Mouse (Mus musculus): Measurements from ENCODE around the gene Fzd9. TPM values are rescaled to one million over a fixed set of nuclear protein-coding genes. Genes with fewer than 3 reads are reported as not detected.
A peak's percentile ranks its signal among the peaks of the same experiment; 100 is the strongest.

The Fzd9 gene
- polyA plus RNA-seq (2014; fragmentation: Nextera tagmentation; extraction: Ambion mirVana) = 10.0 and 12.0 TPM in 2 replicates

- peak; percentile 73 for ATAC-seq (ENCODE audit: low read depth)
- peaks cover 4% of the 10 kb centered on the region for H3K36me3 ChIP-seq (ENCODE audit: control insufficient read depth, insufficient read depth, low read length)
- H3K4me3 ChIP-seq (ENCODE audit: low read depth, low read length) = peak within 1 kb of the TSS; percentile 56
- peak within 1 kb of the TSS; percentile 90 for H3K4me2 ChIP-seq (ENCODE audit: low read depth, low read length)
- peak within 1 kb of the TSS; percentile 58 for H3K9ac ChIP-seq (replicated peaks; ENCODE audit: low read depth, low read length)
- under 1% methylated on average over 51 of the region's 51 CpGs for WGBS
- peaks cover 8% of the 10 kb centered on the region; the same call in 1 of the 2 replicates for H3K4me1 ChIP-seq (ENCODE audit: control insufficient read depth, insufficient read depth, low read length)
- no peaks in the 10 kb centered on the region for H3K9me3 ChIP-seq (ENCODE audit: control insufficient read depth, low read length)
- H3K27ac ChIP-seq (ENCODE audit: low read depth, low read length) = peak within 1 kb of the TSS; percentile 48; the same call in 1 of the 2 replicates
- 0 out of 2 replicates have a peak, but pooled peaks cover 5% of the 10 kb centered on the region for H3K27me3 ChIP-seq (ENCODE audit: control insufficient read depth, insufficient read depth, low read length)
These were observed at the start of gene Fzd9 for GRCm38 (mm10) chr5:135251079-135251454. Gene Fzd9, minus strand, starts transcription at chr5:135251230.

DNA sequence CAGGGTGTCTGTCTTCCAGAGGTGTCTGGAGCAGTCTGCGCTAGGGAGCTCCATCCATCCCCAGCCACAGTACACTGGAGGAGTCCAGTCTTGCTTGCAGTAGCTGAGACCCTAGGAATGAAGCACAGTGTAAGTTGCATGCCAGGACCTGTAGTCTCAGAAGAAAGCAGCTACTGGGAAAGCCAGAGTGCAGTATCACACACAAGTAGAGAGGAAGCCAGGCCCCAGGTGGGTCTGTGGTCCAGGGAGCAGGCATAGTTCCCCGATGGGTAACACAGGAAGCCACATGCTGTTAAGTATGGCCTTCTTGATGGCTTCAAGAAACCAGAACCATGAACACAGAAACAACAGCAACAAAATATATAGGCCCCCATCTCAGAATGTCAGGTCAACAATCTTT, 41.0 kb upstream of the Fzd9 start:
- Histone ChIP-seq H3K9ac (replicated peaks; ENCODE audit: low read depth, low read length) (no peak overlapping the region), H3K4me3 (ENCODE audit: low read depth, low read length) (no peak overlapping the region), H3K27me3 (ENCODE audit: control insufficient read depth, insufficient read depth, low read length) (no peaks in the 10 kb centered on the region), H3K27ac (ENCODE audit: low read depth, low read length) (no peak overlapping the region), H3K4me1 (ENCODE audit: control insufficient read depth, insufficient read depth, low read length) (no peaks in the 10 kb centered on the region), H3K9me3 (ENCODE audit: control insufficient read depth, low read length) (no peaks in the 10 kb centered on the region), H3K4me2 (ENCODE audit: low read depth, low read length) (no peak overlapping the region), H3K36me3 (ENCODE audit: control insufficient read depth, insufficient read depth, low read length) (no peaks in the 10 kb centered on the region)
- no peak for ATAC-seq (ENCODE audit: low read depth)
- 92% methylated on average over 2 of the region's 2 CpGs for WGBS

DNA sequence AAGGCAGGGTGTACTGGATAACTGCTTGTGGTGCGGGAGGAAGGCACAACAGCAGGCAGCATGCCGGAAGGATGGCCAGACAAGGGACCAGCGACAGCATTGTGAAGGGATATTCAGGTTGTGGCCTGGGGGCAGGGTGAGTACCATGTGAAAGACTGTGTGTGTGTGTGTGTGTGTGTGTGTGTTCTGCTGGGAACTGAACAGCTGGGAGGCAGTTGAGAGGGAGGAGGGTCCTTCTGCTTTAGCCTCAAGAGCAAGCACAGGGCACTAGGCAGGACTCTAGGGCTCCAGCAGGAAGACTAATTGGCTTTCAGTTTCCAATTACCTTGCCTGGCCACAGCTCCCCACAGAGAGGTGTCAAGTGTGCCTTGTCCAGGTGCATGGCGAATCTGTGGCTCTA, 40.2 kb upstream of the Fzd9 start:
- Histone ChIP-seq H3K27ac (ENCODE audit: low read depth, low read length) (no peak overlapping the region), H3K9me3 (ENCODE audit: control insufficient read depth, low read length) (no peaks in the 10 kb centered on the region), H3K27me3 (ENCODE audit: control insufficient read depth, insufficient read depth, low read length) (no peaks in the 10 kb centered on the region), H3K4me3 (ENCODE audit: low read depth, low read length) (no peak overlapping the region), H3K36me3 (ENCODE audit: control insufficient read depth, insufficient read depth, low read length) (no peaks in the 10 kb centered on the region), H3K9ac (replicated peaks; ENCODE audit: low read depth, low read length) (no peak overlapping the region), H3K4me2 (ENCODE audit: low read depth, low read length) (no peak overlapping the region), H3K4me1 (ENCODE audit: control insufficient read depth, insufficient read depth, low read length) (no peaks in the 10 kb centered on the region)
- WGBS = 47% methylated on average over 4 of the region's 4 CpGs
- ATAC-seq (ENCODE audit: low read depth) = no peak

DNA sequence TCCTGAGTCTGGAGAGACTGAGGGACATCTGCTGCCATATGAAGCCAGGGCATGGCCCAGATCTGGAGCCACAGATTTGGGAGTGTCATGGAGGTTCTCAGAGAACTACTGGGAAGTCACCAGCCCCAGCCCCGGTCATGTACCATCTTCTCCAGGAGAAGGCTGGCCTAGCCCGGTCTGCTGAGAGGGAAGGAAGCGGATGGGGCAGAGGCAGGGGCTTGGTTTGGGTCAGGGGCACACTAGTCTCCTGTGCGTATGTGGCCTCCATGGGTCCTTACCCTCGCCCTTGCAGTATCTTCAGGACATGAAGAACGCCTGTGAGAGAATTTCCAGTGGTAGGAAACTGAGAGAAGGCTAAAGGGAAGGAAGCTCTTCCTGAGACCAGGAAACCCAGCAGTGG, 39.7 kb upstream of the Fzd9 start:
- ATAC-seq (ENCODE audit: low read depth) = no peak
- Histone ChIP-seq H3K9me3 (ENCODE audit: control insufficient read depth, low read length) (no peaks in the 10 kb centered on the region), H3K9ac (replicated peaks; ENCODE audit: low read depth, low read length) (no peak overlapping the region), H3K27ac (ENCODE audit: low read depth, low read length) (no peak overlapping the region), H3K36me3 (ENCODE audit: control insufficient read depth, insufficient read depth, low read length) (no peaks in the 10 kb centered on the region), H3K4me1 (ENCODE audit: control insufficient read depth, insufficient read depth, low read length) (no peaks in the 10 kb centered on the region), H3K4me3 (ENCODE audit: low read depth, low read length) (no peak overlapping the region), H3K27me3 (ENCODE audit: control insufficient read depth, insufficient read depth, low read length) (no peaks in the 10 kb centered on the region), H3K4me2 (ENCODE audit: low read depth, low read length) (no peak overlapping the region)
- 85% methylated on average over 6 of the region's 6 CpGs for WGBS

DNA sequence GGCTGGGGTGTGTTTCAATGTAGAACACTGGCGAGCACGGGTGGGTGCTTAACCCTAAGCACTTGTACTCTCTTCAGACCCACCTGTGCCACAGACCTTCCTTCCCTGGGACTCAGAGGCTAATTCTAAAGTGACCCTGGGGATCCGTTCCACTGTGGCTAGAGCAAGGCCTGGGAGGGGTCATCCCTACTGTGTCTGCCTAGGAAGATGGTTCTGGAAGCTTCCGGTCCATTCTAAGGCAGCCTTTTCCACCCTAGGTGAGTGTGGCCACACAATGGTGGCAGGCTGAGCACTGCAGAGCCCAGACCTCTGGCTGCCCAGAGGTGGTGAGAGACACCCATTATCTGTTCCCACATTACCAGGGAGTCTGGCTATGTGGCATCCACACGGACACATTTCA, 35.9 kb upstream of the Fzd9 start:
- H3K9ac ChIP-seq (replicated peaks; ENCODE audit: low read depth, low read length) = no peak overlapping the region
- no peak overlapping the region for H3K4me3 ChIP-seq (ENCODE audit: low read depth, low read length)
- no peak overlapping the region for H3K27ac ChIP-seq (ENCODE audit: low read depth, low read length)
- no peaks in the 10 kb centered on the region for H3K9me3 ChIP-seq (ENCODE audit: control insufficient read depth, low read length)
- WGBS = 78% methylated on average over 5 of the region's 5 CpGs
- no peak overlapping the region for H3K4me2 ChIP-seq (ENCODE audit: low read depth, low read length)
- H3K4me1 ChIP-seq (ENCODE audit: control insufficient read depth, insufficient read depth, low read length) = no peaks in the 10 kb centered on the region
- no peaks in the 10 kb centered on the region for H3K36me3 ChIP-seq (ENCODE audit: control insufficient read depth, insufficient read depth, low read length)
- no peaks in the 10 kb centered on the region for H3K27me3 ChIP-seq (ENCODE audit: control insufficient read depth, insufficient read depth, low read length)
- ATAC-seq (ENCODE audit: low read depth) = no peak

- Histone ChIP-seq H3K27ac (ENCODE audit: low read depth, low read length) (no peak overlapping the region), H3K36me3 (ENCODE audit: control insufficient read depth, insufficient read depth, low read length) (no peaks in the 10 kb centered on the region), H3K27me3 (ENCODE audit: control insufficient read depth, insufficient read depth, low read length) (no peaks in the 10 kb centered on the region), H3K4me3 (ENCODE audit: low read depth, low read length) (no peak overlapping the region), H3K9ac (replicated peaks; ENCODE audit: low read depth, low read length) (no peak overlapping the region), H3K9me3 (ENCODE audit: control insufficient read depth, low read length) (no peaks in the 10 kb centered on the region), H3K4me1 (ENCODE audit: control insufficient read depth, insufficient read depth, low read length) (no peaks in the 10 kb centered on the region), H3K4me2 (ENCODE audit: low read depth, low read length) (no peak overlapping the region)
- WGBS = 0% methylated on average over 6 of the region's 6 CpGs
- ATAC-seq (ENCODE audit: low read depth) = peak; percentile 63; the same call in 1 of the 2 replicates
These were observed 35.2 kb upstream of the Fzd9 start for GRCm38 (mm10) chr5:135286185-135286584.

DNA sequence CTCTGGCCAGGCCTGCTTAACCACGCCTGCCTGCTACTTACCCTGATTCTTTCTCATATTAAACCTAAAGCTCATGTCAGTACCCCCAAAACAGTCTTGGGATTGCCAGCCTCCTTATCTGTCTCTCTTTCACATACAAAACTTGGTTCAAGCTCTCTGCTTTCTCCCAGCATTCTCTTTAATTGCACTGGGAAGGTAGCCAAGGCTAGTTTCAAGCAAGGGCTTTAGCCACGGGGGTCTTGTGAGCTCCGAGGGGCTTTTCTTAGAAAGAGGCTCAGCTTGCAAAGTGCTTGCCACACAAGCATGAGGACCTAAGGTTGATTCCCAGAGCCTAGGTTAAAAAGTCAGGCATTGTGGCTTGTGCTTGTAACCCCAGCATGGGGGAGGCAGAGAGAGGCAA, 34.2 kb upstream of the Fzd9 start:
- 52% methylated on average over 3 of the region's 3 CpGs for WGBS
- Histone ChIP-seq H3K36me3 (ENCODE audit: control insufficient read depth, insufficient read depth, low read length) (no peaks in the 10 kb centered on the region), H3K27me3 (ENCODE audit: control insufficient read depth, insufficient read depth, low read length) (no peaks in the 10 kb centered on the region), H3K27ac (ENCODE audit: low read depth, low read length) (no peak overlapping the region), H3K9ac (replicated peaks; ENCODE audit: low read depth, low read length) (no peak overlapping the region), H3K4me3 (ENCODE audit: low read depth, low read length) (no peak overlapping the region), H3K4me1 (ENCODE audit: control insufficient read depth, insufficient read depth, low read length) (no peaks in the 10 kb centered on the region), H3K4me2 (ENCODE audit: low read depth, low read length) (no peak overlapping the region), H3K9me3 (ENCODE audit: control insufficient read depth, low read length) (no peaks in the 10 kb centered on the region)
- no peak for ATAC-seq (ENCODE audit: low read depth)

DNA sequence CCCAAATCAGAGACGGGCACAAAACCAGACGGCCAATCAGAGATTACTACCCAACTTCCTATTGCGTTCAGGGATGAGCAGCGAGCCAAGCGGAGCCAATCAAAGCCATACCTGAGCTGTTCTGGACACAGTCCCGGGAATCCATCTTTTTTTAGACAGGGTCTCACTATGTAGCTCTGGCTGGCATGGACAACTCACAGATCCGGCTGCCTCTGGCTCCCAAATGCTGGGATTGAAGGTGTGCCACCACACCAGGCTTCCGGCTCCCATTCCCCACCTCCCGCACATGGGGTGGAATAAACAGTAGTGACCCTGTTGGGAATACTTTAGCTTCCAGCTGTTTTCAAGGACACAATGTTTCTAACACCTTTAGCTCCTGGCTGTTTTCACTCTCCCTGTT, 29.2 kb upstream of the Fzd9 start:
- H3K27me3 ChIP-seq (ENCODE audit: control insufficient read depth, insufficient read depth, low read length) = no peaks in the 10 kb centered on the region; the same call in 1 of the 2 replicates
- no peak overlapping the region for H3K9ac ChIP-seq (replicated peaks; ENCODE audit: low read depth, low read length)
- H3K4me3 ChIP-seq (ENCODE audit: low read depth, low read length) = no peak overlapping the region
- no peak overlapping the region for H3K4me2 ChIP-seq (ENCODE audit: low read depth, low read length)
- ATAC-seq (ENCODE audit: low read depth) = no peak
- H3K27ac ChIP-seq (ENCODE audit: low read depth, low read length) = no peak overlapping the region
- 82% methylated on average over 9 of the region's 9 CpGs for WGBS
- H3K9me3 ChIP-seq (ENCODE audit: control insufficient read depth, low read length) = no peaks in the 10 kb centered on the region
- no peaks in the 10 kb centered on the region for H3K36me3 ChIP-seq (ENCODE audit: control insufficient read depth, insufficient read depth, low read length)
- no peaks in the 10 kb centered on the region for H3K4me1 ChIP-seq (ENCODE audit: control insufficient read depth, insufficient read depth, low read length)

DNA sequence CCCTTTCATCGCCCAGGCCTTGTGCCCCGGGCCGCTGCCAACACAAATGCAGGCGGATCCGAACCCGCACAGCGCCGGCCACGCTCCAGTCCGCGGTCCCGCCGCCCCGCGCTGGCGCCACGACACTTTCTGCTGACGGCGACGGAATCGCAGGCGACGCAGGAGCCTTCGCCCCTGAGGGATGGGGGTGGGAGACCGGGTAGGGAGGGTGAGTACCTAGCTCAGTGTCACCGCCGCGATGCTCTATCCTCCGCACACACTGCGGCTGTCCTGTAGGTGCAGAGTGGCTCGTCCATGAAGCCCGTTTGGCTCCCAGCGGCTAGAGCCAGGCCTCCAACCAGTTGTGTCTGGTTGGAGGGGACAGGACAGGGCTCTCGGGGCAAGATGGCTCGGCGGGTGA, 25.6 kb upstream of the Fzd9 start:
- no peaks in the 10 kb centered on the region for H3K9me3 ChIP-seq (ENCODE audit: control insufficient read depth, low read length)
- no peak for ATAC-seq (ENCODE audit: low read depth)
- 5% methylated on average over 34 of the region's 36 CpGs for WGBS

More for the DNA sequence above, 25.6 kb upstream of the Fzd9 start:
- Histone ChIP-seq H3K27ac (ENCODE audit: low read depth, low read length) (no peak overlapping the region), H3K27me3 (ENCODE audit: control insufficient read depth, insufficient read depth, low read length) (no peaks in the 10 kb centered on the region; the same call in 1 of the 2 replicates), H3K9ac (replicated peaks; ENCODE audit: low read depth, low read length) (0 out of 2 replicates have a peak overlapping the region, but pooled peaks have one; percentile 25), H3K36me3 (ENCODE audit: control insufficient read depth, insufficient read depth, low read length) (no peaks in the 10 kb centered on the region), H3K4me3 (ENCODE audit: low read depth, low read length) (no peak overlapping the region), H3K4me2 (ENCODE audit: low read depth, low read length) (peak overlapping the region; percentile 27; the same call in 1 of the 2 replicates), H3K4me1 (ENCODE audit: control insufficient read depth, insufficient read depth, low read length) (peaks cover 8% of the 10 kb centered on the region)
